Mouse (Mus musculus) frontal cortex, adult 2 months (tissue): ENCODE measurements around the gene 5330417H12Rik. TPM values are rescaled to one million over a fixed set of nuclear protein-coding genes. Genes with fewer than 3 reads are reported as not detected.

Source experiments
- polyA plus RNA-seq: library from polyadenylated mRNA; depleted of rRNA; stranded (reverse); fragments of >200 nt; gene quantifications from 2 replicates; pipeline ENCODE4 v1.2.3, GENCODE M21; 2012; rRNA removed

5330417H12Rik gene
- polyA plus RNA-seq, 1 experiment = not detected

Other genes with a start within 250 kb of the 5330417H12Rik start
- 10.2 and 10.8 TPM in 2 replicates for gene Olfml1, start 57.7 kb downstream of the 5330417H12Rik start, polyA plus RNA-seq
- gene Ppfibp2, start 30.0 kb downstream of the 5330417H12Rik start, polyA plus RNA-seq = 6.7 and 8.0 TPM in 2 replicates
- gene Cyb5r2, start 132.9 kb upstream of the 5330417H12Rik start, polyA plus RNA-seq = 0.10 and 0.17 TPM in 2 replicates
- not detected in 2 replicates for gene Ovch2, start 176.0 kb upstream of the 5330417H12Rik start, polyA plus RNA-seq
- not detected in 2 replicates for gene Olfr467, start 187.1 kb upstream of the 5330417H12Rik start, polyA plus RNA-seq
- not detected in 2 replicates for gene Olfr469, start 200.4 kb upstream of the 5330417H12Rik start, polyA plus RNA-seq
- not detected in 2 replicates for gene Olfr470, start 222.3 kb upstream of the 5330417H12Rik start, polyA plus RNA-seq